Mouse (Mus musculus) spleen, postnatal 14 days (tissue): ENCODE data around the gene Stk11.
"Not testable (repeated sequence)": the region's sequence is repeated elsewhere in the genome, so short reads cannot be mapped to it uniquely, and the experiment has no call there.

Experiments
- DNase-seq, 2 experiments: peaks; one replicate each; pipeline ENCODE4 v3.0.0; 2021 to 2022; ENCODE audit warnings: low spot score in 2 of 2

The Stk11 gene

DNA sequence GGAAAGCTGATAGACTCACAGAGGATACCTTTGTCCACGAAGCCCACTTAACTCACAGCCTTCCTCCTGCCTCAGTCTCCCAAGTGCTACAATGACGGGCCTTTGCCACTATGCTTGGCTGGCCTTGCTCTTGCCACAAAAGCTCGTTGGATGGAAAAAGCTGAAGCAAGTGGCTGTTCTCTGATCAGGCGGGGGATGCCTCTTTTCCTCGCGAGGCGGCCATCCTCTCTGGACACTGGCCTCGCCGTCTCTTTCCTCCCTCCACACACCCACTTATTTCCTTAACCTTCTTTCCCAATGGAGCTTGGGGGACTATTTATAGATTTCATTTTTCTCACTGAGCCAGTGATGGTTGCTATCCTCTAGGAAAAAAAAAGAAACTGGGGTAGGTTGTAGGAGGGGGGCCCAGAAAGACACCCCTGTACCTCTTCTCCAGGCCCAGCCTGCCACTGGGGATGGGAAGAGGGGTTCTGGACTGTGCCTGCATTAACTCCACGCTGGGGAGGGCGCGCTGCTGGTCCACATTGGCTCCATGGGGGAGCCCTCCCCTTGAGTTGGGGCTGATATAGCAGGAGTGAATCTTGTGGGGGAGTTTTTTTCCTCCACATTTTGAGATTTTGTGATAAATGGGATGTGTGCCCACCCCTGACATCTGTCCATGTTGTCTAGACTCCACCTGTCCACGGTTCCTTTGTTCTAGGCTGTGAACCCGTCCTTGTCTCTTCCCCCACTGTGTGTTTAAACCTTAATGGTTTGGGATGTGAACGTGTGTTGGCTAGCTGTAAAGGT is 41.7 kb downstream of the Stk11 start:
- no peak for DNase-seq

DNA sequence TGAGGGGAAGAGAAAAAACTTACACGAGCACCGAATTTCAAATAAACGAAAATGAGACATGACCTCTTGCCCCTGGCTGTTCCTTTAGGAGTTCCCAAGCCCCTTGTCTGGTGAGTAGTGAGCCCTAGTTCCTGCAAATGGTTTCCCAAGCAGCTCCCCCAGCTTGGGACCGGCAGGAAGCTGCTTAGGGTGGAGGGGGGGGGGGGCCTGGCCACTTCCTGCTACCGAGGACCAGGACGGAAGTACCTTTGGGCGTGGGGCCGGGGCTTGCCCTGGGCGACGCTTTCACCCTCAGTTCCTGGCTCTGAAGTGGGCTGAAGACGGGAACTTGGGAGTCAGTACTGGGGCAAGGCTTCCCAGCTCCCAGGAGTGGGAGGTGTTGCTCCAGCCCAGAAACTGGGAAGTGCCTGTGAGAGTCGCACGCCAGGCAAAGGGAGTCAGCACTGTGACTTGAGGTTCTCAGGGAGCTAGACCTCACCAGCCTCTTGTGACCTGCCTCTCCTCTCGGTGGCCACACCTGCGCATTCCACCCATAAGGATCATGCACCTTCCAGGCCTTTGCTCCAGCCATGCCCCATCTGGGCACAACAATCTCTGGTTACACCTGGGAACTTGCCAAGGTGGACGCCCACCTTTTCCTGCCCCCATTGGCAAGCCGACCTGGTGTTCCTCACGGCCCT is 42.8 kb downstream of the Stk11 start:
- peak; percentile 54 to 58 for DNase-seq

DNA sequence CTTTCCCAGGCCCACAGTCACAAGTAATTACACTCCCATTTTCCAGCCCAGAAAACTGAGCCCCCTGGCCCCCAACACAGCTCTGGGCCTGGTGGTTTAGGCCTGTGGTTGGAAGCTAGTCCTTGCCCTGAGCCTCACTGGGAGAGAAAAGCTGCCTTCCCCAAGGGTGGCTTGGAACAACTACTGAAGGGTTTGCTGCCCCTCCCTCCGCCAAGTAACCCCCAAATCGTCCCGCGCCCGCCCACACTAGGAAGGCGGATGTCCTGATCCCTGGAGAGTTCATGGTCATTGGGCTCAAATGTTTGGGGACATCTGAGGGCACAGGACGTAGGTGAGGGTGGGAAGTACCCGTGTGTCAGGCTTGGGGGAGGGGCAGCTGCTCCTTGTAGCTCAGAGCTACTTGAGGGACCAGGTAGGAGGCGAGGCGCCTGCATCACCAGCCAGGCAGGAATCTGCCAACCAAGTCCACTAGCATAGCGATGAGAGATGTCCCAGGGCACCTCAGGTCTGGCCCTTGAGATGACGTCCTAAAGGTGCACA is 43.5 kb downstream of the Stk11 start:
- peak in 1 of 2 experiments; percentile 41 for DNase-seq

DNA sequence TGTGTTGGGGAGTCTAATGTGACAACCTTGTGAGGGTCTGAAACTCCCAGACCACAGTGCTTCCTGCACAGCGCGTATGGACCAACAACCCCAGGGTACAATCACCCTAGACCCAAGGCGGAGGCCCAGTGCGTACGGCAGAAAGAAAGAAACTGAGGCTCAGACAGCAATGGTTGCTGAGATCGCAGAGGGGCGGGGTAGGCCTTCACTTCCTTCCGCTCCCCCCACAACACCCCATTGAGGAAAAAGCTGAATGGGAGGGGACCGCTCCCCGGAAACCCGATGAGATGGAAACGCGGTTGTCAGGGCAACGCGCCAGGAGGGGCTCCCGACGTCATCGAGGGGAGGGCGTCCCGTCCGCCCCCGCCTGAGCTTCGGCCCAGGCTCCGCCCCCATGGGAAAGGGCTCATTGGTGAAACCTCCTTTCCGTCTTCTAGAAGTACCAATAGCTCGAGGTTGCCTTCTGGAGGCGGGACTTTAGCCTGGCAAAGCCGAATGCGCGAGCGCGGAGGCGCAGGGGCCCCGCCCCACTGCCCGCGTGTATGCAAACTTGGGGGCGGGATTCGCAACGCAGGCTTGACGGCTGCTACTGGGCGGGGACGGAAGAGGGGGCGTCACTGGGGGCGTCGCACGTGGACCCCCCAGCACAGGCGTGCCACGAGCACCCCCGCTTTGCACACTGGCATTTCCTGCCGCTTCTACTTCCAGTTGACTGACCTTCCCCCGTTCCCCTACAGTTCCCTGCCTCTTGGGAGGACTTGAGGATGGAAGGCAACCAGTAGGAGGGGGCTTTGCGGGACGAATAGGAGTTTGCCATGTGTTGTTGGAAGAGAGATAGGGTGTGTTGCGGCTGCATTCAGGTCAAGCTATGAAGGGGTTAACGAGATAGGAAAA is 44.2 kb downstream of the Stk11 start:
- peak; percentile 97 for DNase-seq

DNA sequence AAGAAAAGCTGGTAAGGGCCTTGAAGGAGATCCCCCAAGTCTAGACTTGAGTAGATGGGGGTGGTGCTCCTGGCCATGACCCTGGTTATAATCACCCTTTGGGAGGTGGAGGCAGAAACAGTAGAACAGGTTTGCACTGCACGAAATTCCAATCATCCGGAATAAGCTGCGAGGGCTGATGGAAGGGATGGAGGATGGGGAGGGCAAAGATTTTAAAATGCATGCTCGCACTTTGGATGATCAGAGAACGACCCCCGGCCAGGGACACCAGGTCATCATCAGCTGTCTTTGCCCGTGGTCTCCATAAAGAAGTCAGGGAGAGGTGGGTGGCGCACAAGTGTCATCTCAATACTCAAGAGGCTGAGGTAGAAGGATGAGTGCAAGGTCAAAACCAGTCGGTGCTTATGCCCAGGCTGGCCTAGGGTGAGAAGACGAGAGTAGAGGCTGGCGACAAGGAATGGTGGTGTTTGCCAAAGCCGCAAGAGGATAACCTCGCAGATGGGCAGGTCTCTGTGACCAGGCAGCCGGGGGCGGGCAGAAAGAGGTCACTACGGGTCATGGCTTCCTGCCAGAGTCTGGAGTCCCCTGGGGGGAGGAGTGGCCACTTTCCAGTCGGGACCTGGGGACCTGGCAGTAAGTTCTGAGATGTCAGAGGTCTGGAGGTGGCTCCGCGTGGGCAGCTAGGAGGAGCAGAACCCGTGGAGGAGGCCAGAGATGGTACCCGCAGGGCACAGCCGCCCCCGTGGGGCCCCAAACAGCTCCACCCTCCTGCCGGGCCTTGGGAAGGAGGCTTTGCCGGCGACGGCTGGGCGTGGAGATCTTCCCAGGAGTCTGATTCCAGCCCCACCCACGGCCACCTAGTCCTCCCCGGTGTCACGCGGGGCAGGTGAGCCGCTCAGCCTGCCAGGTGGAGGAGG is 45.1 kb downstream of the Stk11 start:
- peak; percentile 52 to 72 for DNase-seq

DNA sequence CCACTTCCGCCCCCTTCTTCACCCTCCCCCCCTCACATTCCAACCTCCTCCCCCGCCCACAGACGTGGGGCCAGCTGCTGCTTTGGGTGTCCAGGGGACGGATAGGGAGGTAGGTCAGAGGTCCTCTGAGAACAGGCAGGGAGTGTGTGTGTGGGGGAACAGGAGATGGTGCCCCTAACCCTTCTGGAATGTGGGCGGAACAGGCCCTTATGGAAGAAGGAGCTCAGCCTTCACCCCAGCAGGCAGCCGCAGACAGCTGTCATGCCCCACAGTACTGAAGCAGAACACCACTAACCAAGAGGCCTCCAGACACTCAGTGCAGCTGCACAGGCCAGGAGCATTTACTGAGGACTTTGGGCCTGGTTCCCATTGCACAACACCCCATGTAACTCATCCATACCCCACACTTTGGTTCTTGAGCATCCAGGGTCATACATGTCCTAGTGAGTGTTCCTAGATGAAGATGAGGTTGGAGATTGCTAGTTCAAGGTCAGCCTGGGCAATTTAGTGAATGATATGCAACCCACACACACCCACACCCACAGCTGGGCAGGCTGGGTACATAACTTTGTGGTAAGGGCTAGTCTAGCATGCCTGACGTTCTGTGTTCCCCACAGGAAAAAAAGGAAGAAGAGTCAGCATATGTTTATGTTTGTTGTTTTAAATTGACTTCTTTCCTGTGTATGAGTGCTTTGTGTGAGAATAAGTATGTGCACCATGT is 46.1 kb downstream of the Stk11 start:
- DNase-seq: no peak

DNA sequence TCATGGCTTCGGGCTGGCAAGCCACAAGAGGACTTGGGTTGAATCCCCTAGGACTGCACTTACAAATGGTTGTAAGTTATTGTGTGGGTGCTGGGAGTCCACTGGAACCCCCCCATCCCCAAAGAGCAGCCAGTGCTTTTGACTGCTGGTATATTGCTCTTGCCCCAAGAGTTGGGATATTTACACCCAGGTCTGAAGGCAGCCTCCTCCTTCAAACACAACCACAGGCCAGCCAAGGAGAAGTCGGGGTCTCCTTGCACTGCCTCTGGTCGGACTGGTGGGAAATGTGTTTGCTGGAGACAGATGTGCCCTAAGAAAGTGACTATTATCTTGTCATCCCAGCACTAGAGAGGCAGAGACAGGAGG is 46.6 kb downstream of the Stk11 start:
- no peak for DNase-seq

DNA sequence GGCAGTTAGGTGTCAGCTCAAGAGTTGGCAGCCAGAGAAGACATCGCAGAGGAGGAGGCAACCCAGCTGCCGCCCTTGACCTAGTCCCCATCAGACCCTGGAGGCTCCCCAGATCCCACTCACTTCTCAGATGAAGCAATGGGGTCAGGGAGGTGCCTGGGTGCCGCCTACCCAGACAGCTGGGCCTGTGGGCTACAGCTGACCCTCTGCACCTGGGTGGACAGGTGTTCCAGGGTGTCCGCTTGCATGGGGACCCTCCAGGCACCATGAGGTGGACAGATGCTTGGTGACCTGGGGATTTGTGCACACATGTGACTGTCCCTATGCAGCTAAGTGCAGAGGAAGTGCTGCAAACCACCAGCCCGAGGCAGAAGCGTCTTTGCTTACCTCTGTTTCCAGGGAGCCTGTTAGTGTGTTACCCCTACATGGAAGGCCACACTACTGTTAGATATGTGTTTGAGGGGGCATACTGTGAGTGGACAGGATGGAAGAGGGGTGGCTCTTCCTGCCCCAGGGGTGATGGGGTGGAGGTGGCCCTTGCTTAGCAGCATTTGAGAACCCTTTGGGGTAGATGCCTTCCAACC is 47.2 kb downstream of the Stk11 start:
- DNase-seq: no peak

DNA sequence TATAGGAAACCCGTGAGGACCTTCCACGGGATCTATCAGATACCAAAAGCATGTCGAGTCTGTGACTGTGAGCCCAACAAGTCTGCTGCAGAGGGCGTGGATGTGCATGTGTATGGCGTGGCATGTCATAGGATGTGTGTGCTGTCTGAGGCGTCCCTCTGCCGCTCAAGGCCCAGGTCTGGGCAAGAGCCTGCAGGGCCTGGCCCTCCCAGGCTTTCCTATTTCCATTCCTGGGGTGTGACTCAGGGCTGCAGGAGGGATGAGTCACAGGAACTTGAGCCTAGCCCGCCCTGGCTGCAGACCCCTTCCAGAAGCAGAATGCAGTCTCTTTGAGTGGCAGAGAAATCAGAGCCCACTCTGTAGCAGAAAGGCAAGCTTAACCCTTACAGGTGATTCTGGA is 48.1 kb downstream of the Stk11 start:
- no peak for DNase-seq

DNA sequence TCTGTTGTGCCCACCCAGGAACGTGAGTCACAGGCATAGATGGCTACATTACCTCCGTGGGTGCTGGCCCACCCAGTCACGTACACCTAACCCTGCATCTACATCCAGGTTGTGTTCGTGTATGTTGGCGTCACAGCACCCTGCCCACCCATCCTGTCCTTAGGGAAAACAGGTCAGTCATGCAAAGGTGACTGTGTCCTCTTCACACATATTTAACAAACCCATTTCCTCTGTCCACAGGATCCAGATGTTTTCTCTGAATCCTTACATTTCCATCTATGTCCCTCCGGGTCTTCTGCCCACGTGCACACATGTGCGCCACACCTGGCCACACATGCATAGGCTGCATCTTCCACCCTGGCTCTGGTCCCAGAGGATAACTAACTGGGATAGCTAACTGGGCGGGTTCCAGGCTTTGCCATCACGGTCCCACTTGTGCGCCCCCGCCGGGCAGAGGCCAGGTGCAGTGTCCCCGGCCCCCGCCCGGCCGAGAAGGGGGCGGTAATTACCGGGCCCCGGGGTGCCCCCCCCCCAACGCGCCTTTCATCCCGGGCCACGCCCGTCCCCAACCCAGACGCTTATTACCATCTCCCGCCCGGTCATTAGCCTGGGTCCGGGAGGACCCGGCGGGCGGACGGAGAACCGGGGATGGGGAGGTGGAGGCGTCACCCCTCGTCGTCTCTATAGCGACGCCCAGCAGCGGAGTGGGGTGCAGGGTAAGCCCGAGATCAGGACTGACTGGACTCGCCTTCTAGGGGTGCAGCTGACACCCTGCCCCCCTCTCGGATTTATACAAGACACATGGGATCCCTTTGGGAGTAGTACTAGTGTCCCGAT is 48.8 kb downstream of the Stk11 start:
- no peak for DNase-seq

DNA sequence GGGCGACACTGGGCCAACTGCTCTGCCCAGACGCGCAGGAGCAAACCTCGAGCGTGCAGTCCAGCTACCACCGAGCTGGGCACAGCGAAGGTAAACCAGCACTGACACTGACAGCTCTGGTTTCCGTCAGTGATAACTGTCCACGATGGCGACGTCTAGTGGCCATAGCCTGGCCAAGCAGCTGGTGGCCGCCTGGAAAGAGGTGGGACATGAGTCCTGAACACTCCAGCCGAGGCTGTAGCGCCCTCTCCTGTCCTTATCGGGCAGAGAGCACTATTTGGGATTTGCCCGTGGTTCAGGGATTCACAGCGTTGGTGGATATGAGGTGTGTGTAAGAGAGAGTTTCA is 49.4 kb downstream of the Stk11 start:
- peak; percentile 95 to 97 for DNase-seq

DNA sequence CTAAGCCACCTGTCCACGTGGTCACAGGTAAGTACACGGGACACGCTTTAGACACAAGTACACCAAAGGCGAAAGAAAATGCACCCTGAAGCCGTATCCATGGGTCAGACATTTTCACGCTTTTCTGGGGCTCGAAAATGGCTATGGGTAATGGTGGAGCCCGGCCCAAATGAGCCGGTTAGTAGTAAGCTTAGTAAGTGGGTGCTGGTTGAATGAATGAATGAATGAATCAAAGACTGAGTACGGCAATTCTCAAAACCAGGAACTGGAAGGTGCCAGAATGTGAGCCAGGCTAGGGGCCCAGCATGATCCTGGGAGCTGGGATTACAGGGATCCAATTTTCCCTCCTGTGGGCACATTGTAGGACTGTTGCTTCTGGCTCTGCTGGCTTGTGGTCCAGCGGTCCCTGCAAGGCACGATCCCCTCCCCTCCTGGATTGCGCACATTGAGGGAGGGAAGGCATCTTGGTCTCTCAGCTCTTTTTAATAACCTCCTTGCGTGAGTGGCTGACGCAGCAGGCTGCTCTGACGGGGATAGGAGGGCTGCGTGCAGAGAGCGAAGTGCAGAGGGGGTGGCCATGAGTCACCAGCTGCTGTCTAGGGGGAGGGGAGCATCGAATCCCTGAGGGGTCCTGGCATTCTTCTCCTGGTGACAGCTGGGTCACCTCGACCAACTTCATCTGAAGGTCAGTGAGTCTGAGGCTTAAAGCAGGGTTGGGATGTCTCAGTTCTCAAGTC is 50.0 kb downstream of the Stk11 start, which contains the start of gene Cirbp:
Gene Cirbp (plus strand): TSS at position 594 of the 737 bp plus-strand sequence.
- DNase-seq: no peak

DNA sequence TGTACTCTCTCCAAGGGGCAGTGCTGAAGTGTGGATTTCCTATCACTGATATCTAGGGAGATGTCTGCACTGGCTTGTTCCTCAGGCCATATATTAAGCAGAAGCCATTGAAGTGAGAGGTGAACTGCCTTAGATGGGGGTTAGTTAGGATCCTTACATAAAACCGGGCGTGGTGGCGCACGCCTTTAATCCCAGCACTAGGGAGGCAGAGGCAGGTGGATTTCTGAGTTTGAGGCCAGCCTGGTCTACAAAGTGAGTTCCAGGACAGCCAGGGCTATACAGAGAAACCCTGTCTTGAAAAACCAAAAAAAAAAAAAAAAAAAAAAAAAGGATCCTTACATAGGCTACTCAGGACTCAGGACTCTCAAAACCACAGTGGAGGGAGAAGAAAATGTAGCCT is 50.5 kb downstream of the Stk11 start:
- DNase-seq: not testable (repeated sequence)

DNA sequence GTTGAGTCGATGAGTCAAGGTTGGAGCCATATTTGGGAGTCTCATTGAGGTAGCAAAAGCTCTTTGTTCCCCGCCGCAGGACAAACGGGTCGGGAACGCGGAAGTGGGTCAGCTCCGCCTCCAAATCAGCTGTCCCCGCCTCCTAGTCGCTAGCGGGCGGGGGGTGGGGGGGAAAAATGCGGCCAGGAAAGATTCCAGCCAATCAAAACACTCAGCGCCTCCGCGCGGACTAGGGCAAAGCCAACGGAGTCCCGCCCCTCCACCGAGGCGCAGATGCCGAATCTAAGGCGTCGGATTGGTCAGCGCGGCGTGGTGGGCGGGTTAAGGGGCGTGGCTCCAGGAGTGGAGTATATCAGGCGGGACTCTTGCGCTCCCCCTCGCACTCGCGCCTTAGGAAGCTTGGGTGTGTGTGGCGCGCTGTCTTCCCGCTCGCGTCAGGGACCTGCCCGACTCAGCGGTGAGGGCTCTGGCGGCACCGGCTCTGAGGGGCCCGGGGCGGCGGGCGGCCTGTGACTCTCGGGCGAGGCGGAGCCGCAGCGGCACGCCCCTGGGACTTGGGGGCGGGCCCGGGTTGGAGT is 51.9 kb downstream of the Stk11 start:
- peak; percentile 99 for DNase-seq

DNA sequence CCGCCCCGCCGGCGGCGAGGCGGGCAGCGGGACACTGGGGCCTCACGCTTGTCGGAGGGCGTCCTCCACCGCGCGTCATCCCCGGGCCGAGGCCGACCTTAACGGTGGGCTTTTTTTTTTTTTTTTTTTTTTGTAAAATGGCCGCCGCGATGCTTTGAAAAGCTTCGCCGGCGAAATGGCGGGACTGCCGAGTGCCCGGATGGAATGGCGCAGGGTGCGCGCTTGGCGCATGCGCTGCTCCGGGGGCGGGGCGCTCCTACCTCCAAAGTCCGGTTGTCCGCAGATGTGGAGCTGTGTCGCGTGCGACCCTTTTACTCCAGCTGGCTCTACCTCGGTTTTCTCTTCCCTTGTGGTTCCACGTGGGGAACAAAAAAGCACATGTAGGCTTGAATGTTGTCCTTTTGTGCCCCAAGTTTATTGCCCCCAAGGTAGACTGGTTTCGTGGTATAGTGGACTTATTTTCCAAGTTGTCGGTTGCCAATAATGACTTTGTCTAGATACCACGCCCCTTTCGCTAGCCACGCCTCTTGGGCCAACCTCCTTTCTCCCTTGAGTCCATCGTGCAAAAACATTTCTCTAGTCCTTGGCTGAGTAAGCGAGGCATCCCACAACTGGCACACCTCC is 52.5 kb downstream of the Stk11 start:
- DNase-seq: peak; percentile 84 to 88

DNA sequence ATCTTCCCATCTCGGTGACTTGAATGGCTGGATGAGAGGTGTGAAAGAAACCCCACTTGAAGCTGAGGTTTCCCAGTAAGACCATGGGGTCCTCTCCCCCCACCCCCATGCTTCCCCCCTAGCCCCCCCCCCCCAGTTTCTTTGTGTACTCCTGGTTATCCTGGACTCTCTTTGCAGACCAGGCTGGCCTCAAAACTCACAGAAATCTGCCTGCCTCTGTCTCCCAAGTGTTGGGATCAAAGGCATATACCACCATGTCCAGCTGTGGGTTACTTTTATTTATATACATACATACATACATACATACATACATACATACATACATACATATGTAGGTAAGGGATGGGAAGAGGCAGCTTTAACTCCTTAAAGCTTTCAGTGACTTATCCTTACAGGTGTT is 53.5 kb downstream of the Stk11 start:
- no peak for DNase-seq

DNA sequence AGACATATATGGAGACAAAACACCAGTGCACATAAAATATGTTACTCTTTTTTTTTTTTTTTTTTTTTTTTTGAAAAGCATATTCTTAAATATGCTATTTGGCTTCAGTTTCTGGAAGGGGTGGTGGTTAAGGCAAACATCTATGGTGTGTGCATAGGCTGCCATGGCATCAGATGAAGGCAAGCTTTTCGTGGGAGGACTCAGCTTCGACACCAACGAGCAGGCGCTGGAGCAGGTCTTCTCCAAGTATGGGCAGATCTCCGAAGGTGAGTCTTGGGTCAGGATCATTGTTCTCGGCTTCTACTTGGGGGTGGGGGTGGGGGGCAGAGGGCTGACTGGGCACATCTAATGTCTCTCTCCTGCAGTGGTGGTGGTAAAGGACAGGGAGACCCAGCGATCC is 54.0 kb downstream of the Stk11 start:
- no peak for DNase-seq

DNA sequence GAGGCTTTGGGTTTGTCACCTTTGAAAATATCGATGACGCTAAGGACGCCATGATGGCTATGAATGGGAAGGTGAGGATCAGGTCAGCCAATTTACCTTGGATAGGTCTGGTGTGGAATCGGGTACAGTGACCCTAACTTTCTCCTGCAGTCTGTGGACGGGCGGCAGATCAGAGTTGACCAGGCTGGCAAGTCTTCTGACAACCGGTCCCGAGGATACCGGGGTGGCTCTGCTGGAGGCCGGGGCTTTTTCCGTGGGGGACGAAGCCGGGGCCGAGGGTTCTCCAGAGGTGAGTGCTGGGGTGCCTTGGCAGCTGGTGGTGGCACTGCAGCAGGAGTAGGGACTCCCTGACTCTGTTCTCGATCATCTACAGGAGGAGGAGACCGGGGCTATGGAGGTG is 54.4 kb downstream of the Stk11 start:
- DNase-seq: no peak
